Mouse (Mus musculus) megakaryocyte, adult 5-6 weeks (primary cell): ENCODE measurements at regions not wholly inside any gene's neighbourhood (a gene's known extent, or its start where the extent isn't known, plus 50 kb on each side); places are given as distances from the start of the nearest gene placed in this dataset.

ENCODE experiments used
- ATAC-seq: 2 replicates; pipeline ENCODE4 v1.8.0; 2016; ENCODE audit warnings: mild to moderate bottlenecking, inconsistent platforms; ENCODE audit not compliant: poor library complexity, severe bottlenecking

DNA sequence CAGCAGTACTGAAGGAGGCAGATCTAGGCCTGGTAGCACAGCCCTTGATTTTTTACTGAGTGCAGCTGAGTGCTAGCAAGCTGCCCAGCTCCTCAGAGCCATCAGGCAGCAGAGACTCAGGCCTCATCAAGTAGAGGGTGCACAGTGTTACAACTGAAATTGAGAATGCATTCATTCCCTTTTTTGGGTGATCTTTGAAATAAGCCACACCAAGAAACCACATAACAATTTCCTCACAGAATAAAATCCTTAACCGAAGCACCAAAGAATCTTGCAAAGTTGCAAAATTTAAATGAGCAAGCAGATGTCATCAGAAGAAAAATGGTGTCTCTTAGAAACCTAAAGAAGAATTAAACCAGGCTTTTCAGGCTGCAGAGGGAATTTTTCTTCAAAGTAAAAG is 621.4 kb upstream of the Intu start:
- no peak for ATAC-seq

DNA sequence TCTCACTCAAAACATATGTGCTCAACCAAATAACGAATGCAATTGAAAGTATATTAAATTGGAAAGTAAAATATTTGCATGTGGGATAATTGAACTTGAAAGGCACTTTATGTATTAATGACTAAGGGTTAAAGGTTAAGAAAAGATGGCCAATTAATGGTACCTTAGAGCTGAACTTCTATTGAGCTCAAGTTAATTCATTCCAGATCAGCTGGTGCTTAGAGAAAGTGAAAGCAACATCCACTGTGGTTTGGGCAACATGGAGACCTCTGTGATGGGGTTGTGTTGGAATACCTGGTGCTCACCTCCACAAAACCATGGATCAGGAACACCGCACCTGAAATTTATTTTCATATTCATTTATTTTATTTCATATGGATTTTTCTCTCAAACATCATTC is 612.5 kb upstream of the Intu start:
- no peak for ATAC-seq

DNA sequence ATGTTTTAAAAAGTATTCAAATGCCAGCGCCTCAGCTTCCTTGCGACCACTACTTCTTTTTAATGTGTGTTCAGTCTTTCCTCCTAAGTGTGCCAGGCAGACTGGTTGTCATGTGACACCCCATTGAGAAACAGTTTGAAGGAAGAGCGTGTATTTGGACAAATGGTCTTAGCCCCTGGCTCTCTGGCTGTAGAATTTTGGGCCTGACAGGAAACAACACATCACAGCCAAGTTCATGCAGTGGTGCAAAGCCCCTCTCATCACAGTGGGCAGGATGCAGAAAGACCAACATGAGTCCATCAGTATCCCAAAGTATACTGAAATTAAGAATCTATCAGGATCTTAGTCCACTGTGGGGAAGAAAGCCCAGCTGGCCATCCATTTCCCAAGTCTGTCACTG is 605.6 kb upstream of the Intu start:
- no peak for ATAC-seq

DNA sequence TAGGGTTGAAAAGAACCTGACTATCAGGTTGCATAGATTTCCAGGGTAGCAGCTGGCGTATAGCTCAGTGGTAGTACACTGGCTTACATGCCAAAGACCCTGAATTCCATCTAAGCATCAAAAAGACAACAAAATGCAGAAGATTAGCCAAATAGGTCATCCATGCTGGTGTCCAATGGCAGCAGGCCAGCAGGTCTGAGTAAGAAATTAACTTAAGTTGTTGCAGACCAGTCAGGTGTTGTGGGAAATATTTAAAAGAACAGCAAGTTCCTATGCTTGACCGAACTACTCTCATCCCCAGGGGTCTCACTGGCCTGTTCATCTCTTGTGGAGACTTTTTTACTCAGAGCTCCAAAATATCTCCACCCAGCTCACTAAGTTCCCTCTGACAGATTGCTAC is 602.7 kb upstream of the Intu start:
- ATAC-seq = no peak

DNA sequence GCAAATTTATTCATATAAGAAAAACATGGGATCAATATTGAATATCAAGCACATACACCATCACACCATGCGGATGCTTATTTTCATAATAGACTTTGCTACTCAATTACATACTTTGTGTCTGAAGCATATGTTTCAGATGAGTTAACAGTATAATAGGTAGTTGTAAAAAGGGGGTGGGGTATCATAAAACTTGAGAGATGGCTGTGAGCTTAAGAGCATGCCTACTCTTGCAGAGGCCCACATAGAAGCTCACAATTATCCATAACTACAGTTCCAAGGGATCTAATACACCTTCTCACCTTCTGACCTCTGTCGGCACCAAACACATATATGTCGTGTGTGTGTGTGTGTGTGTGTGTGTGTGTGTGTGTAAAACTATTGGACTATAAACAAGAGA is 597.7 kb upstream of the Intu start:
- no peak for ATAC-seq

DNA sequence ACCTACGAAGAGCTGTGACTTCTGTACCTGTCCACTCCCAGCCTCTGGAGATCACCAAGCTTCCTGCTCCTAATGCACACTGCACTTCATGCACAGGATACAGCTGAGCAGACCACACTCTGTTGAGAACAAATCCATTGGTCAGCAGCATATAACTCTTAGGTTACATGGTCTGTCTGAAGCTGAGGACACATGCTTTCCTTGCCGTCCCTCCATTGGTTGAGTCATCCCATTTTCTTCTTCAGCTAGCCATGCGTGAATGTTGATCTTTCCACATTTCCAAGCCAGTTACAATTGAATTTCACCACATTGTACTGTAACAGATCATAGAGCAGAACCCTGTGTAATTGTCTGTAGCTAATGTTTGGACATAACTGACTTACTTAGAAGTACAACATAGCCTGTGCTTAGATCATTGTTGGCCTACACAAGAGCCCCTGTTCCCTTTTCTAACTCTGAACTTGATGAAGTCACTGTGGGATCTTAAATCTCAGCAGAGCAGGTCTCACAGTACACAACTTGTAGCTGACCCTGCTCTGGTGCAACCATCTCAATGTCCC is 593.3 kb upstream of the Intu start:
- ATAC-seq = no peak

DNA sequence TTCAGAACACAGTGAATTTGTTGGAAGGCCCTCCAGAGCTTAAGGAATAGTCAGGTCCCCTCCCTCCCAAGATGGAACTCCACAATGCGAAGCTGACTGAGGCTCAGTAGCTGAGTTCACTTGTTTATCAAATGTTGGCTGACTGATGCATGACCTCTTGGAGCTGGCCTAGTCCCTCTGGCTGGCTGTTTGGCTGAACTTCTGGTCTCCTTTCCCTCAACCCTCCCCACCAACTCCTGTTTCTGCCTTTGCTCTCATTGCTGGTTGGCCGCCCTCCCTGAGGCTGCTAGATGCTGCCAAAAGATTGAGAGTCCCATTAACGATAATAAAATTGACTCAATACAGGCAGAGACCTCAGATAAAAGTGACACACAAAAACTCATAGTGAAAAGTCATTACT is 586.5 kb upstream of the Intu start:
- ATAC-seq = no peak

DNA sequence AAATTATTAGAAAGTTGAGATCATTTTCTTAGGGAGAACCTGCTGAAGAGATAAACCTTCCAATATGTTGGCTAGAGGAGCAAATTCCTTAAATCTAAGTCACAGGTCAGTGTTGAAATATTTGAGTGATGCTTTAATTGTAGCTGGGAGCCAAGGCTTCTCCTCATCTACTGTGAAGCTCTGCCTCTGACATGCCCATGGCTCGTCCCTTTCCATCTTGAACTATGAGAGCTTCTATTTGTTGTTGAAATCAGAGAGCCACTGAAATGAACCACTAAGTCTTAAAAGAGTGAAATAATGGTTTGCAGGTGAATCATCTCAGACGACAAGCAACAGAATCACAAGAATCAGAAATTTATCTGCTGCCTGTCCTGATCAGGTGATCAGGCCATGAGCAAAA is 579.0 kb upstream of the Intu start:
- ATAC-seq = no peak

DNA sequence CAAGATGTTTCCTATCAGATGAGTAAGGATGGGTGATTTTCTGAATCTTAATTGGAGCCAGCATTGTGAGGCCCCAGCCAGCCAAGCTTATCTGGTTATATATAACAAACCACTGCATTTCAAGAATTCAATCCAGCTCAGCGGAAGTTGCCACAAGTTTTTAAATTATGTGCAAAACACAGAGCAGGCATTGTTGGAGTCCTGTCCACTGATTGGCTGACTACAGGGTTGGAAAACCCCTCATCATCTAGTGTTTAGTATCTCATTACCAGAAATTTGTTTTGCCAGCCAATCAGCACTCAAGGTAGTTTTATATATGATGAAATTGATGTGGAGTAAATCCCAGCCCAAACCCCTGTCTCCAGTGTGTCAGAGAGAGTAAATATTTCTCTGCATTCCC is 578.5 kb upstream of the Intu start:
- ATAC-seq = no peak

DNA sequence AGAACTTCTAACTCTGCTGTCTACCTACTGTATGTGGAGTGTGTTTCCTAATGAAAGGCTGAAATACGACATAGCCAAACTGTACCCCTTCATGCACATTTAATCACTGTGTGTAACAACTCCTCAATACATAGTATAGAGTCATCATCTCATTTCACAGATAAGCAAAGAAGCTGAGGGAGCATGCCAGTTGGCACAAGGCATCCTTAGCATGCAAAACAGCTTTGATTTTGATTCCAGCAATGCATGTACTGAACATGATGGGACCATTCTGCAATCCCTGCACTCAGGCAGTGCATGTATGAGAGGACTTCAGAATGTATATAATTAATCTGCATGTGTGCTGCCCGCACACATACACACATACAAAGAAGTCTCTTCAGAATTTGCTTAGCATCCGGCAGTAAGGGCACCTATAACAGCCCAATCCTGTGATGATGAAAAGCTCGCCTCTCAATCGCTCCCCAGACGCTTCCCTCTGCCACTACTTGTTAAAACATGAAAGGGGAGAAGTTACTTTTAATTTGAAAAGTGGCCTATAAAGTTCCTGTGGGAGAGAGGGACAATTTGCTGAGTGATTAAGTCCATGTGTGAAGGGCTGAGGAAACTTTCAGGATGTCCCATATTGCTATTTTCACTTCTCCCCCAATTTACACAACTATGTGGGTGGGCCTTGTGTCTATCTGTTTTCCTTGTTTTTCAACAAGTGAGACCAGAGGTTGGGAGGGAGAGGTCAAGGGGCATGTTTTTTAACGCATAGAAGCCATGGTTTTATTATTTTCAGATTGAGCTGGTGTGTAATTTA is 569.0 kb upstream of the Intu start:
- ATAC-seq = no peak

DNA sequence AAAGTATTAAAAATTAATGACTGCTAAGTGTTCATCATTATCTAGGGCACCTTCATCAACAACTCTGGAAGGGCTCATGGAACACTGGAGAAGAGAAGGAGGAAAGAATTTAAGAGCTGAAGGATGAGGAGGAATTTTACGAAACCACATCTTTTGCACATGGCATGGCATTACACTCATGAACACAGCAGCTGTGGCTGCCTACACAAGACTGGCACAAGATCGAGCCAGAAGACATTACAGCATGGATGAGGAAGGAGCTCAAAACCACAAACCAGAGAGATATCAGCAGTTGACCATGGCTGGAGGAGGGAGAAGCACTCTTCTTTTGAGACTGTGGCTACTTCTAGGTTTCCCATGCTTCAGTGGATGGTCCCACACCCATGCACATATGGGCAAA is 565.7 kb upstream of the Intu start:
- no peak for ATAC-seq

DNA sequence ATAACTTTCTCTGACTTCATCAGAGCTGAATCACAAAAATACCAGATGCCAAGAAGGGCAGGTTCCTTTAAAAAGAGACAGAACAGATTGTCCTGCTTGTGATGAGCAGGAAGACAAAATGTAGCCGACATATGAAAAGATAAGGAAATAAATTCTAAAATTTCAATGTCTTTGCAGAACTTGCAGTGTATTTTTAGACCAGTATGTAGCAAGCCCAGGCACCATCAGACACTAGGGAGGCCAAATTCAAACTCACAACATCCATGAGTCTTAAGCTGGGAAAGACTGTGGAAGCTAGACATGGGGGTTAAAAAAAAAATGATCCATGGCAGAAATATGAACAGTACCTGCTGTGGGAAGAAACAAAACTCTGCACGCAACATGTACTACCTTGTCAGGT is 564.7 kb upstream of the Intu start:
- no peak for ATAC-seq

DNA sequence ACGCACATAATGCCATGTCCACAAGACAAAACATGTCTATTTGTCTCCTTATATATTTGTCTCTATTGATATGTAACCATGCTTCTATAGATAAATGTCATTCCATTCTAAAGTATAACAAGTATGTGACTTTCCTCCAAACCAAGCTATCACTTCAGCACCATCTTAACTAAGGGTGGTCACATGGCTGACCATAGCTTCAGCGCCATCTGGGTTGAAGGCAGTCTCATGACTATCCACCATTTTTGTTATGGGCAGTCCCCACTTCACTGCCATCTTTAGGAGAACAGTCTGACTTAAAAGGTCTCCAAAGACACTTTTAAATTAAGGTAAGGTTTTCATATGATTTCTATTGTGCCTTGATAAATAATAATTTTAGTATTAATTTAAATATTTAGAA is 554.1 kb upstream of the Intu start:
- ATAC-seq = no peak

DNA sequence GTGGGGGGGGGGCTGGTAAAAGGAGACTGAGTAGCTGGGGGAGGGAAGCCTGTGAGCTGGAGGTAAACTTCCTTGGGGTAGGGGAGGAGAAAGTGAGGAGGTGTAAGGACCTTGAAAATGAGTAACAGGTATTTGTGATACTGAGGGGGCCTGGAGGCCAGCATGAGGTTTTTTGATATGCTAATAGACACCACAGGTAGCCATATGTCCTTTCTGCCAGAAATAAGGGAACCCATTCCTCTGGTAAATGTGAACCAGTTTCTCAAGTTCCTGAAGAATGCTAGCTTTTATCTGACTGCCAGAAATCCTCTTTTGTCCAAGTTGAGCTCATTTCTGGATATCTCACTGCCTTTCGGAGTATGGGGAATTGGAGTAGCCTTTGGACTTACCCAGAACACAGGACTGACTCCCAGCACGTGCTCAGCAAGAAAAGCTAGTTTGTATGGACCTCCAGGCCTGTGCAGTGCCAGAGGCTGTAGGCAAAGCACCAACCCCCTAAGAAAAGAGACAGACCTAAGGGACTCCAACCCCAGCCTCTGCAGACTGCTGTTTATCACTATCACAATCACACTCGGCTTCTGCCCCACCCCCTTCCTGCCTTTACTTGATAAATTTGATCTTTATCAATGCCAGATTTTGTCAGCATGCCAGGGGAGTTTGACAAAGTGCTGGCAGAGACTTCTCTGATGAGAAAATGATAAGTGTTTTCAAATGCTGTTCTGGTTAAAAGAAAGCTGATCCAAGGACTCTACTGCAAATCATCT is 552.0 kb upstream of the Intu start:
- no peak for ATAC-seq

DNA sequence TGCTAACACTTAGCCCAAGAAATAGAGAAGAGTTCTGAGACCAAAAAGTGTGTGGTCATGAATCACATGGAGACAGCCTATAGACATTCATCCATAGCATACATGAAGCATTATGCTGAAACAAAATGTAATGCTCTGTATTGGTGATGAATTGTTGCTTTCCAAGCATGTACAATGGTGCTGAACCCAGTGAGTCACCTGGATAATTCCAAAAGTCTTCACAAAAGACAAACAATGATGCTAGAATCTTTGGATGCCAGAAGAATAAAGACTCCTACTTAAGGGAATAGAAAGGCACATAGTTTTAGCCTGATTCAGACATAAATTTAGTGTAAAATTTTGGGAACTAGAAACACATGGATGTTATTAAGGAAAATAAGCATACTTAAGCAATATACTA is 548.4 kb upstream of the Intu start:
- ATAC-seq = no peak

DNA sequence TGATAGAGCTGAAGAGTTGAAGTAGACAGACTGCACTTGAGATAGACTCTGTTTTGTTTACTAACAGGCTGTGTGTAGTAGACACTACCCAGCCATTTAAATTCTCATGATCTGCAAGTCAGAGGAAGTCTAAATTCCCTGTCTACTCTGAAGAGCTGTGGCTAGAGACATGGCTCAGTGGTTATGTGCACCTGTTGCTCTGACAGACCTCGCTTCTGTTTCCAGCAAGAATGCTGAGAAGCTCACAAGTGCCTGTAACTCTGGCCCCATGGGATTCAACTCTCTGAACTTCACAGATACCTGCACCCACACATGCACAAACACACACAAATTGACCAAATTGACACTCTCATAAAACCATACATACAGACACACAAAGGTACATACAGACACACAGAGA is 543.4 kb upstream of the Intu start:
- ATAC-seq = no peak

DNA sequence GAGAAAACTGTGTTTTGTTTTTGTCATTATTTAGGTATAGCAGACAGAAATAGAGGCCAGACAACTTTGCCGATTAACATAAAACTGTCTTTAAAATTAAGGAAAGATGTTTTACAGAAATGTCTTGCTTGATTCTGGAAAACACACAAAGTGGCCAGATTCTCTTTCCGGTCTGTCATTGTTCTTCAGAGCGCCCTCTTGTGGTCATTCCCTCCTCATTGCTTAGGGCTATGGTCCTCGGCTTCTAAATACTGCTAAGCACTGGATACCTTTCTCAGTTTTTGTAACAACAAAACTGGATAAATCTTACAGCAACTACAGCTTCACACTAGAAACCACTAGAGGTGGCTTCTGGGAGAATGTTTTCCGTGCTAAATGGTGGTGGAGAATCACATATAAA is 532.5 kb upstream of the Intu start:
- ATAC-seq = no peak

DNA sequence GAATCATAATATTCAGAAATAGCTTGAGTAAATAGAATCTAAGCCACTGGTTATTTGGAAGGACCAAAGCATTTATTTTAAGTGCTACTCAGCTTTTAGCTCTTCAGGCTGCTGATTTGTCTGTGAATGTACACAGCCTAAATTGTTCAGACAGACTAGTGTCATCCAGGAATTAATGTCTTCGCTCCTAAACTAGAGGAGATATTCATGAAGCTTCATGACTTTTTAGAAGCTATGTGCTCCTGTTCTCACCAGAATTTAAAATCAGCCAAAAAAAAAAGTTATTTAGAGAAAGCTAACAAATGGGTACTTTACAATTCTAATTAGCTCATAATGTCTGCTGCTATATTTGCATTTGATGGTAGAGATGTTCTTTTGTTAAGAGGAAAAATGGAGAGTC is 531.2 kb upstream of the Intu start:
- ATAC-seq = no peak

DNA sequence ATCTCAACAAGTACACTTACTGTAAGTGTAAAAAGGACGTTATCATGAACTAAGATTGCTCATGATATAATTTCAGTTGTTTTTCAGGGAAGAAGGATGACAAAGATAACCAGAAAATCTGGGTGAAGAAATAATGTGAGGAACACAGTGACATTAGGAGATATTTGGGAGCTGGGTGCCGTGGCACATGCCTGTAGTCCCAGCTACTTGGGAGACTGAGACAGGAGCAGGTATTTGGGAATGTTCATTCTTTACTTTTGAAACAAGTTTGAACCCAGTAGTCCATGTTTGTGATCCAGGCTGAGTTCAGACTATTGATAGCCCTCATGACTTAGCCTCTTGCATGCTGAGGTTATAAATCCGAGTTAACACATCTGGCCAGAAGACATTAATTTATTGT is 528.2 kb upstream of the Intu start:
- no peak for ATAC-seq

DNA sequence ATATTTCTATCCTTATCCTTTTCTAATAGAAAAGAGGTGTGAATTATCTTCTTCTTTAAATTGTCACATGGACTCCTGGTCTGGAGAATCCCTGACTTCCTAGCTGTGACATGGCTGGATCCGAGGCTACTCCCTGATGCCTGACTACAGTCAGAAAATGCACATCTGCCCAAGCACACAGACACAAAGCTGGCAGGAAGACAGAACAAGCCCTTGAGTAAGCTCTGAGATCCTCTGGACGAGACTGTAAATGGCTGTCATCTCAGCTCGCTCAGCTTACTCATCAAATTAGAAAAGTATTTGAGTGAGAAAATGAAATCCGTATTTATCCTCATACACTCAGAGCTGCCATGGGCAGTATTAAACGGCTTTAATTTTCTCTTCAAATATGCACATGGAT is 521.0 kb upstream of the Intu start:
- no peak for ATAC-seq

DNA sequence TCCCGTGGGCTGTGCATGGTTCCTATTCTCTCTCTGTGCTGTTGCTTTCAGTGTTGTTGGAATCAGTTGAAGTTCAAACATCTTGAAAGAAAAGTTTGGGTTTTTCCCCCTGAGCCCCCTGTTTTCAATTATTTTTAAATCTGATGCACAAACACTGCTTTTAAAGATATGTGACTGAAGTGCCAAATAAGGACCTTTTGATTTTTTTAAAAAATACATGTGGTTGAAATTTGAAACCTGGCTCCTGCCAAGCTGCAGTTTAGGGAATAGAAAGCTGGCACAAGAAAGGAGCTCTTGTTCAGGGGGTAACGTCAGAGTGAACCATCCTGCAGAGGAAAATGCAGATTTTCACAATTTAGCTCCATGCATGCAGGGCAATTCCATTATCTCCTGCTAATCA is 509.4 kb upstream of the Intu start:
- ATAC-seq = no peak

DNA sequence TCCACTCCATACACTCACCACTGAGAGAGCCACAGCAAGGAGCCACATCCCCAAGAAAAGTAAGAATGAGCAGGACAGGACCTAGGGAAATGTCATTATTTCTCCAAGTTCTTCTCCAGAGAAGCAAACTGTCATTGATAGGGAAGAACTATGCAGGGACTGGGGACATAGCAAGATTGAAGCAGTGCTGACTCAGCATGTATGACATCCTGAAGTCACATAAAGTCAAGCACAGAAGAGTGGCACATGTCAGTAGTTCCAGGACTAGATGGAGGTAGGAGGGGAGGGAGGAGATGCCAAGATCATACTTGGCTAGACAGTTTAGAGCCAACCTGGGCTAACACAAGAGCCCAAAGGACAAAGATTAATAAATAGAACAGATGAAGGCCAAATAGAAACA is 503.4 kb upstream of the Intu start:
- no peak for ATAC-seq
